Mouse (Mus musculus) stomach, postnatal 0 days (tissue): ENCODE data around the gene Gatd1. TPM values are rescaled to one million over a fixed set of nuclear protein-coding genes. Genes with fewer than 3 reads are reported as not detected.

ENCODE experiments used
- ATAC-seq: fragments of 200-750 bp; cut with Nextera tagmentation; 2 replicates; pipeline ENCODE4 v1.8.0; 2017; ENCODE audit not compliant: low FRiP score, low TSS enrichment
- DNase-seq: peaks from one replicate; pipeline ENCODE4 v3.0.0-alpha.2; 2016; ENCODE audit warnings: low spot score
- H3K27ac ChIP-seq: fragments of 300-500 bp; sonication (generic); replicated peaks from 2 replicates; pipeline ENCODE4 v1.5.1; 2014; ENCODE audit warnings: mild to moderate bottlenecking, control low read depth
- H3K27me3 ChIP-seq: fragments of 300-500 bp; sonication (generic); 2 replicates; pipeline ENCODE4 v1.6.1; 2014; ENCODE audit warnings: low read length; ENCODE audit not compliant: control insufficient read depth, insufficient read depth
- H3K36me3 ChIP-seq: fragments of 300-500 bp; sonication (generic); 2 replicates; pipeline ENCODE4 v1.6.1; 2014; ENCODE audit warnings: low read length, mixed read lengths; ENCODE audit not compliant: control insufficient read depth, insufficient read depth
- H3K4me1 ChIP-seq: fragments of 300-500 bp; sonication (generic); replicated peaks from 2 replicates; pipeline ENCODE4 v1.6.1; 2014; ENCODE audit warnings: antibody characterized with exemption; ENCODE audit not compliant: control insufficient read depth, insufficient read depth
- H3K4me2 ChIP-seq: fragments of 300-500 bp; sonication (generic); replicated peaks from 2 replicates; pipeline ENCODE4 v1.6.1; 2014; ENCODE audit warnings: low read depth, mild to moderate bottlenecking, control low read depth, moderate library complexity
- H3K4me3 ChIP-seq: fragments of 300-500 bp; sonication (generic); 2 replicates; pipeline ENCODE4 v1.5.1; 2014; ENCODE audit warnings: low read depth, low read length, control low read depth
- H3K9ac ChIP-seq: fragments of 300-500 bp; sonication (generic); 2 replicates; pipeline ENCODE4 v1.6.1; 2014; ENCODE audit warnings: mild to moderate bottlenecking, low read length, control low read depth, mixed read lengths
- H3K9me3 ChIP-seq: fragments of 300-500 bp; sonication (generic); 2 replicates; pipeline ENCODE4 v1.6.1; 2016; ENCODE audit warnings: low read length; ENCODE audit not compliant: control insufficient read depth
- CTCF ChIP-seq: IDR thresholded peaks from 2 replicates; pipeline ENCODE4 v1.5.1; 2016; ENCODE audit warnings: antibody characterized with exemption, low read depth, mild to moderate bottlenecking, moderate library complexity
- EP300 ChIP-seq: optimal IDR thresholded peaks from 2 replicates; pipeline ENCODE3; 2016; ENCODE audit warnings: antibody characterized with exemption
- WGBS: fragments of 180-500 bp; shearing (Covaris S2); extraction: QIAGEN DNeasy Blood & Tissue Kit; methylation state at CpG from one replicate; pipeline ENCODE4 v1.1.7; 2014; 5-methylcytosine and 5-hydroxymethylcytosine counted together
- polyA plus RNA-seq: library from polyadenylated mRNA; unstranded; fragments of >200 nt; fragmentation: Nextera tagmentation; extraction: Ambion mirVana; gene quantifications from 2 replicates; pipeline ENCODE4 v1.2.1, GENCODE M21; 2015

Gatd1 gene
- polyA plus RNA-seq, 1 experiment from 2014 or later: 33.8 TPM

DNA sequence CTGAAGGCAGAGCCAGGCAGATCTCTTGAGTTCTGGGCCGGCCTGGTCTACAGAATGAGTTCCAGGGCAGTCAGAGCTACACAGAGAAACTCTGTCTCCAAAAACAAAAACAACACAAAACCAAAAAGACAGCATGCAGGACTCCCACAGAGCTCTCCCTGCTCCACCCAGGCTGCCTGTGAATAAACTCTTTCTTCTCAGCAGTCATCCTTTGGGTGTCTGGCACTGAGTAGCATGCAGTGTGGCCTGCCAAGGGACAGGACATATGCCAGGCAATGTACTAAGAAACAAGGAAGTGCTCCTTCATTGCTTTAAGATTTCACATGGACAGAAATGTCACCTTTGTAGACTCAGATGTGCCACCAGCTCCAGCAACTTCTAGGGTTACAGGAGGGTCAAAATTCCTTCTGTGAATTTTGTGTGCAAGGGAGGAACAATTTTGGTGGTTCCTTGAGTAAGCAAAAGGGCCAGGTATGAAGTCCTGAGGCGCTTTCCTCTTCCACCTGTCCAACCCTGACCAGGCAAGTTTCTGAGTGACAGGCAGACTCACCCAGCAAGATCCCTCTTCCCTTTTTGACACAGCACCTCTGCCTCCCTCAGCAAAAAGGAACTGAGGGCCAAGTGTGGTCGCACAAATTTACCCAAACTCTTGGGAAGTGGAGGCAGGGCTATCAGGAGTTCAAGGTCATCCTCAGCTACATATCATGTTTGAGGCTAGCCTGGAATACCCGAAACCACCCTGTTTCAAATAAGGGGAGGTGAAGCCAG, 32.7 kb downstream of the Gatd1 start:
- WGBS: 78% methylated on average over 4 of the region's 4 CpGs
- Histone ChIP-seq H3K27me3 (no peaks in the 10 kb centered on the region), H3K9me3 (no peaks in the 10 kb centered on the region), H3K4me3 (no peak overlapping the region), H3K36me3 (no peaks in the 10 kb centered on the region), H3K4me2 (no peak overlapping the region), H3K4me1 (no peaks in the 10 kb centered on the region), H3K27ac (no peak overlapping the region), H3K9ac (no peak overlapping the region)
- no peak for TF ChIP-seq EP300
- TF ChIP-seq CTCF: no peak
- DNase-seq (no peak), ATAC-seq (no peak)

- ATAC-seq (no peak; the same call in 1 of the 2 replicates), DNase-seq (peak; percentile 42)
- Histone ChIP-seq H3K9ac (no peak overlapping the region), H3K27ac (no peak overlapping the region), H3K9me3 (no peaks in the 10 kb centered on the region), H3K4me2 (no peak overlapping the region), H3K27me3 (no peaks in the 10 kb centered on the region), H3K4me1 (no peaks in the 10 kb centered on the region), H3K36me3 (no peaks in the 10 kb centered on the region), H3K4me3 (no peak overlapping the region)
- 58% methylated on average over 4 of the region's 4 CpGs for WGBS
- TF ChIP-seq CTCF (no peak), EP300 (no peak)
Measured at GRCm38 (mm10) chr7:141379584-141379983, 34.4 kb downstream of the Gatd1 start.

DNA sequence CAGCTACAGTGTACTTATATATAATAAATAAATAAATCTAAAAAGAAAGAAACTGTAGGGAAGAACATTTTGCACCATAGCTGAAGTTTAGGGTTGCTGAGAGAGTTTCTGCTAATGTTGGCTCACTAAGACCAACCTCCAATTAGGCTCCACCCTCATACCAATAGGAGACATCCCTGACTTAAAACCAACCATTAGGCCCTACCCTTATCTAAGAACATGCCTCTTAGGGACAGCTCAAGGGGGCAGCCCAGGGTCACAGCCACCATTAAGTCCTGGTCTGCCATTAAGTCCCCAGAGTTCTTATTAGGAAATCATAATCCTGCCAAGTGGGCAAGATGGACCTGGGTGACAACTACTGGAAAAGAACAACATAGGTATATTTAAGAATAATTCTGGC, 39.5 kb downstream of the Gatd1 start:
- Histone ChIP-seq H3K4me1 (no peaks in the 10 kb centered on the region), H3K27me3 (no peaks in the 10 kb centered on the region), H3K4me2 (no peak overlapping the region), H3K9ac (no peak overlapping the region), H3K4me3 (no peak overlapping the region), H3K27ac (no peak overlapping the region), H3K9me3 (no peaks in the 10 kb centered on the region), H3K36me3 (no peaks in the 10 kb centered on the region)
- DNase-seq (no peak), ATAC-seq (no peak)
- TF ChIP-seq EP300 (no peak), CTCF (no peak)

DNA sequence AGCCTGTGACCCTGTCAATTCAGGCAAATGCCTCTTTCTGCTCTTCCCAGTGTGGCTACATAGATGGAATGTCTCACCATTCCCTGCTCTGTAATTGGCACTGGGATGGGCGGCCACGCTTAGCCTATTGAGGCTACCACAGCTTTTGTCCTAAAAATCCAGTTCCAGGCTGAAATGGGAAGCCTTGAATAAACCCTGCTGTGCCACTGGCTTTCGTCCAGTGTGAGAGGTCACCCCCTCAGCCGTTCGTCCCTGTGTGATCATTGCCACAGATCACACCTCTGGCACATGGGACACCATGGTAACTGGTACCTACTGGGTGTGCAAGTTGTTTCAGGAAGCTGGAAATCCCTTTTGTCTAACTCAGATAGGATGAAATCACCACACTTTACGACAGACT, 40.3 kb downstream of the Gatd1 start:
- WGBS: 75% methylated on average over 6 of the region's 6 CpGs

DNA sequence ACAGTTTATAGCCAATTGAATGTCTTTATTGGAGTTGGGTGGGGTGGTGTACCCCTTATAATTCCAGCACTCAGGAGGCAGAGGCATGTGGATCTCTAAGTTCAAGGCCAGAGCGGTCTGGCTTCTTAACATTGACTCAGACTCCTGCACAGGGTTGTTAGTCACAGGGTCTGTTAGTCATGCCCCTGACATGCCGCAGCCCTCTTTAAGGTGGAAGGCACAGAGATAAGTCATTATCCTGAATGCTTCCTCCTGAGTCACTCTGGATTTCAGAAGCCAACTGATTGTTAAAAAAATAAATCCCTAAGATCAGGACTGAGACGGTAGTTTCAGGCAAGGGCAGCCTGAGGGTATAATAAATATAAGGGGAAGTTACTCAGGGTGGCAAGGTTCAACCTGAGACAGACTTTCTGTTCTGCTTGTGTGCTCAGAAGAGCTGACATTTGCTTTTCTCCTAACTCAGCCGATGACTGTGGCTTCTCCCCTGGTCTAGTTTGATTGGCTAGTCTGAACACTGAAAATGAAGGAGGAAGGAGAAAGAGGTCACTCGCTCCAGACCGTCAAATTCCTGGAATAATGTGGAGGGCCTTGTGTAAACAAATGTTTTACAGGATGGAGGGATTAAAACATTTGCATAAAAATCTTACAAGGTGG, 41.9 kb downstream of the Gatd1 start:
- H3K4me3 ChIP-seq: no peak overlapping the region
- no peak overlapping the region for H3K4me2 ChIP-seq
- H3K9ac ChIP-seq: no peak overlapping the region
- no peaks in the 10 kb centered on the region for H3K4me1 ChIP-seq
- H3K27me3 ChIP-seq: no peaks in the 10 kb centered on the region
- ATAC-seq (peak; percentile 87), DNase-seq (no peak)
- H3K36me3 ChIP-seq: no peaks in the 10 kb centered on the region
- H3K27ac ChIP-seq: no peak overlapping the region; the same call in 1 of the 2 replicates
- WGBS: 30% methylated on average over 6 of the region's 6 CpGs
- TF ChIP-seq EP300: no peak
- TF ChIP-seq CTCF: no peak
- no peaks in the 10 kb centered on the region for H3K9me3 ChIP-seq

More for the DNA sequence above, 40.3 kb downstream of the Gatd1 start:
- no peak for DNase-seq
- no peak for ATAC-seq
- Histone ChIP-seq H3K36me3 (no peaks in the 10 kb centered on the region), H3K9ac (no peak overlapping the region), H3K4me2 (no peak overlapping the region), H3K4me1 (no peaks in the 10 kb centered on the region), H3K27me3 (no peaks in the 10 kb centered on the region), H3K4me3 (no peak overlapping the region), H3K27ac (no peak overlapping the region), H3K9me3 (no peaks in the 10 kb centered on the region)
- TF ChIP-seq CTCF: no peak
- no peak for TF ChIP-seq EP300

- Histone ChIP-seq H3K27ac (peak overlapping the region; percentile 53; the same call in 1 of the 2 replicates), H3K27me3 (no peaks in the 10 kb centered on the region), H3K4me3 (no peak overlapping the region), H3K4me1 (no peaks in the 10 kb centered on the region), H3K9ac (no peak overlapping the region), H3K9me3 (no peaks in the 10 kb centered on the region), H3K36me3 (no peaks in the 10 kb centered on the region), H3K4me2 (no peak overlapping the region)
- ATAC-seq (no peak), DNase-seq (no peak)
- 51% methylated on average over 5 of the region's 5 CpGs for WGBS
- TF ChIP-seq EP300: no peak
- no peak for TF ChIP-seq CTCF
Measured at GRCm38 (mm10) chr7:141369918-141370317, 44.0 kb downstream of the Gatd1 start.
